Mouse (Mus musculus) E14TG2a.4 (cell line): ENCODE measurements around the gene Ankle2.

ENCODE experiments used
- CTCF ChIP-seq: conservative IDR thresholded peaks from 2 replicates; pipeline ENCODE4 v1.5.1; 2014; ENCODE audit warnings: low read length
- POU5F1 ChIP-seq: IDR thresholded peaks from 2 replicates; pipeline ENCODE4 v1.6.1; 2014; ENCODE audit warnings: low read length, borderline replicate concordance

DNA sequence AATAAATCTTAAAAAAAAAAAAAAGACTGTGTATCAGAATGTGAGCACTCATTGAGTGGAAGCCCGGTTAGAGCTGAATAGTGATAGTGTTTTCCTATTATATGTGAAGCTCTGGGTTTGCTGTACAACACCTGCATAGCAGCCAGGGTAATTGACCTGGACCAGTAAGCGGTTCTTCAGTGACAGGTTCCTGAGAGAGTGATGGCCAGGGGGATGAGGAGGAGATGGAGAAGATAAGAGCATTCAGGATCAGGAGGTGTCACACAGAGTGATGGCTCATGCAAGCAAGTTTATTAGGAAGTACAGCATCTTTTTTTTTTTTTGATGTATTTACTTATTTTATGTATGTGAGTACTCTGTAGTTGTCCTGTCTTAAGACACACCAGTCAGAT, 56.3 kb downstream of the Ankle2 start:
- no peak for TF ChIP-seq CTCF
- no peak for TF ChIP-seq POU5F1
